Mouse (Mus musculus) fibroblast of lung, adult 2 months (primary cell): ENCODE data around the gene Fam222b.
"Not testable (repeated sequence)": the region's sequence is repeated elsewhere in the genome, so short reads cannot be mapped to it uniquely, and the experiment has no call there.

Source experiments
- DNase-seq: peaks from one replicate; pipeline ENCODE4 v3.0.0-alpha.2; 2011; ENCODE audit warnings: low read depth

The Fam222b gene

GRCm38 (mm10) chr11:78087756-78088281 is 6.6 kb upstream of the Fam222b start:
- no peak for DNase-seq

- no peak for DNase-seq
Observed at GRCm38 (mm10) chr11:78094137-78094503, 340 bp upstream of the Fam222b start.

- DNase-seq, result no peak
Observed at GRCm38 (mm10) chr11:78095144-78095516, 670 bp downstream of the Fam222b start.

GRCm38 (mm10) chr11:78097077-78097476 is 2.6 kb downstream of the Fam222b start:
- DNase-seq, result no peak

- DNase-seq, result no peak
Observed at GRCm38 (mm10) chr11:78100746-78101145, 6.3 kb downstream of the Fam222b start.

GRCm38 (mm10) chr11:78102142-78102541 is 7.7 kb downstream of the Fam222b start:
- peak; percentile 64 for DNase-seq

- DNase-seq, result no peak
Observed at GRCm38 (mm10) chr11:78102958-78103747, 8.7 kb downstream of the Fam222b start.

GRCm38 (mm10) chr11:78104501-78104900 is 10.0 kb downstream of the Fam222b start:
- no peak for DNase-seq

- DNase-seq, result no peak
Observed at GRCm38 (mm10) chr11:78113616-78114015, 19.2 kb downstream of the Fam222b start.

GRCm38 (mm10) chr11:78114676-78115366 is 20.4 kb downstream of the Fam222b start:
- DNase-seq, result no peak

GRCm38 (mm10) chr11:78115367-78116145 is 21.1 kb downstream of the Fam222b start:
- peak; percentile 90 for DNase-seq

- no peak for DNase-seq
Observed at GRCm38 (mm10) chr11:78116146-78116410, 21.6 kb downstream of the Fam222b start.

- no peak for DNase-seq
Observed at GRCm38 (mm10) chr11:78118467-78118866, 24.0 kb downstream of the Fam222b start.

GRCm38 (mm10) chr11:78119898-78120297 is 25.4 kb downstream of the Fam222b start:
- no peak for DNase-seq

- no peak for DNase-seq
Observed at GRCm38 (mm10) chr11:78121176-78121575, 26.7 kb downstream of the Fam222b start.

- no peak for DNase-seq
Observed at GRCm38 (mm10) chr11:78122815-78123214, 28.4 kb downstream of the Fam222b start.

- DNase-seq, result no peak
Observed at GRCm38 (mm10) chr11:78123782-78124181, 29.3 kb downstream of the Fam222b start.

- DNase-seq, result no peak
Observed at GRCm38 (mm10) chr11:78125691-78126090, 31.2 kb downstream of the Fam222b start.

- DNase-seq, result no peak
Observed at GRCm38 (mm10) chr11:78126739-78127138, 32.3 kb downstream of the Fam222b start.

GRCm38 (mm10) chr11:78129458-78129857 is 35.0 kb downstream of the Fam222b start:
- no peak for DNase-seq

GRCm38 (mm10) chr11:78133915-78134314 is 39.5 kb downstream of the Fam222b start:
- DNase-seq, result no peak

GRCm38 (mm10) chr11:78134344-78134743 is 39.9 kb downstream of the Fam222b start:
- no peak for DNase-seq

- DNase-seq, result not testable (repeated sequence)
Observed at GRCm38 (mm10) chr11:78135314-78135713, 40.9 kb downstream of the Fam222b start.
